Mouse (Mus musculus) erythroid progenitor cell, adult 5-6 weeks (primary cell): Measurements from ENCODE around the gene Dpf2. TPM values are rescaled to one million over a fixed set of nuclear protein-coding genes. Genes with fewer than 3 reads are reported as not detected.

ENCODE experiments used
- ATAC-seq: replicated peaks from 2 replicates; pipeline ENCODE4 v1.8.0; 2016; ENCODE audit warnings: moderate number of reproducible peaks, mild to moderate bottlenecking, moderate TSS enrichment, inconsistent platforms; ENCODE audit not compliant: poor library complexity, low FRiP score, severe bottlenecking
- total RNA-seq, 2 experiments: library from RNA; stranded (forward) in 1 of 2; stranded (reverse) in 1 of 2; fragments of 150-400 nt in 1 of 2; fragments of 186-747, 209-891 nt in 1 of 2; gene quantifications; 2 replicates each; pipeline versions ENCODE4 v1.2.3 to v1.2.4; 2015 to 2017; ENCODE audit warnings: low replicate concordance in 2 of 2

Dpf2 gene
- total RNA-seq (2015; ENCODE audit: low replicate concordance): 25.9 and 71.7 TPM in 2 replicates
- 43.9 and 168 TPM in 2 replicates for total RNA-seq (2017; ENCODE audit: low replicate concordance)

DNA sequence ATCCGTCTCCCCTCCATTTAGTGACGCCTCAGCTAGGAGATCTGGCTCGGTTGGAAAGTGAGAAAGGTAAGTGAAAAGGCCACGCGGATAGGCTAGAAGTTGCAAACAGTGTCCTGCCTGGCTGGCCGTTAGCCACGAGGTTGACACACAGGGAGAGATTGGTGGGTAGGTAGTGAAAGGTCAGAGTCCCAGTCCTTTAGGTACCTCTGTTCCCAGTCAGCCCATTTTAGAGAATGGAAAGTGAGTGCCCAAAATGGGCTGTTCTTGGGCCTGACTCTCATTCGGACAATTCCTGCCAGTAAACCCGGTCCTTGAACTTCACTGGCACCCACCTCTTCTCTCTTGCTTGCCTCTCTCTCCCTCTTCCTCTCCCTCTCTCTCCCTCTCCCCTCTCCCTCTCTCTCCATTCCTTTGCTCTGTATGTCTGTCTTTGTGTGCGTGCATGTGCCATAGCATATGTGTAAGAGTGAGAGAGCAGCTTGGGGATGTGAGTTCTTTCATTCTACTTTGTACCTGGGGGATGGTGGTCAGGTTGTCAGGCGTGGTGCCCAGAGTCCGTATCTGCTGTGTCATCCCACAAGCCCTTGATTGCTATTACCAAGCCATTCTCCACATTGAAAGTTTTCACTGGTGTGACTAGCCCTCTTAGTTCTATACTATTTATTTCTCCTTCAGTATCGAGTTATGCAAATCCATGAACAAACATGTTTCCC lies at the start of gene Dpf2:
TSS of gene Dpf2 (minus strand) at position 4 of the 713 bp plus-strand sequence.
- peak; percentile 73 for ATAC-seq

DNA sequence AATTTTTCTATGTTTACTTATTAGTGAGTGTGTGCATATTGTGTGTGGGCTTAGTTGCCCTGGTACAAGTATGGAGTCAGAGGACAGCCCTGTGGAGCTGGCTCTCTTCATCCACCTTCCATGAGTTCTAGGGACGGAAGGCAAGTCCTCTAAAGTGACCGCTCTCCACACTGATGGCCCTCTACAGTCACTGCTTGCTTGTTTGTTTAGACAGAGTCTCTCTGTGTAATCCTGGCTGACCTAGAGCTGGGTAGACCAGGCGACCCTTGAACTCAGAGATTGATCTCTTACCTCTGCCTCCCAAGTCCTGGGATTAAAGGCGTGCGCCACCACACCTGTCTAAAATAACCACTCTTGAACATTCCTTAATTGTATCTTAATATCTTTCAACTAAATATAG lies 44.6 kb upstream of the Dpf2 start:
- ATAC-seq: no peak

DNA sequence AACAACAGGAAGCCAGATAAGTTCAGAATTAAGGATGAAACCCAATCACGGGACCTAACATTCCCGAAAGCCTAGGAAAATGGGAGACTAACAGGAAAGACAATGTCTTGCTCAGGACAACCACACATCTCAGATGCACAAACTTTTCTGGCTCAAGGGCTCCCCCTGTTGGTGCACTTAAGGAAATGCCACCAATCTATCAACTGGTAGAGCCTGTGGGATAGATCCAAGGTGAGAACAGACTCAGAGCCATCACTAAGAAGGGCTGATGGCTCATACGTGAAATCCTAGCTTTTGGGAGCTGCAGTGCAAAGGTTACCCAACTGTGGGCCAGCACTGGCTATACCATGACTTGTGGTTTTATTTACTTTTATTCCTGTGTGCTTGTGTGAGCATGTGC lies 43.9 kb upstream of the Dpf2 start:
- ATAC-seq: peak; percentile 78

DNA sequence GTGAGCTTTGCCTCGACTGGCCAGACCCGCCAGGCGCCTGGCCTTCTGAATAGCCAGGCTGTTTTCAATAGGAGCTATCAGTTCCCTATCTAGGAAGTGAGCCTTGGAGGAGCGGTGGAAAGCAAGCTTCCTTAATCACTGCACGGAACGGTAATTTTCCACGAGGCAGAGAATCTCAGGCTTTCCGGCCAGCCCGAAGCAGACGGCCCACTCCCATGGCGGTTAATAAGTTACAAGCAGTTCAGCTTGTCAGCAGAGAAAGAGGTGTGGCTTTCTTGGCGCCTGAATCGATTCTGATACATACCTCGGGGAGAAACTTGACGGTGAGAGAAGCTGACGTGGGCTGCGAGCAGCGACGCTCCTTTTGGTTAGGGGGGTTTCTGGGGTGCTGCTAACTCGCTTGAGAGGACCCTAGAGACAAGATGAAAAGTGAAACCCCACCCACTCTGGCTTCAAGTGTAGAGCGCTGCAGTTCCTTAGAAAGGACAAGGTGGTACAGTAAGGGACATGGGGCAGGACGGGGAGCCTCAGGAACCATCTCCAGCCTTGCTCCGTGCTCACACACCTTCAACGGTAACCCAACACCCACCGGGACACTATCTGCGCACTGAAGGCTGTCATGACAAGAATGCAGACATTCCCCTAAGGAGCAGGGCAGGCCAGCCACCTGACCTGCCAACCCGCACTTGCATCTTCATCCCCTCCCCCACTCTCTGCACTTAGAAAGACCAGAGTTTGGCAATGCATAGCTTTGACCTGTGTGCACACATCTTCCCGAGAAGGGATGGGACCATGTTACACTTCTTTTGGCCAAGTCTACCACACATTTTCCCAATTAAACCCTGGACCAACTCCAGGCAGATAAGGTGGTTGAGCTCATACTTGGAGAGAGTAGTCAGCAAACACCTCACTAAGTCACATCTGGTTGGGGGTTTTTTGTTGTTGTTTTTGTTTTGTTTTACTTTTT lies 43.2 kb upstream of the Dpf2 start:
- no peak for ATAC-seq

DNA sequence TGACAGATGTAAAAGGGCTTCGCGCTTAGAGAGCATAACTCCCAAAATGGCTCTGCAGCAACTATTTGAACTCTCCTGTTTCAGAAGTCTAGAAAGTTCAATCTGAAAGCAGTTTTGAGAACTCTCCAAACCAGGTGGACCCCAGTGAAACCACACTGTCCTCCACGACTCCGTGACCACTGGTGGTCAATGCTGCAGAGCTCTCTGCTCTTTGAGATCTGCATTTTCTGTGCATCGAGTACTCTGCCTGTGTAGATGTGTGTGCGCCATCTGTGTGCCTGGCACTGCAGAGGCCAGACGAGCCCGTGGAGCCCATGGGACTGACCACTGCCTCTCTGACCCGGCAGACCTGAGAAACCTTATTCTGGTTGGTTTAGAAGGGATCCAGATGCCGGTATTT lies 42.1 kb upstream of the Dpf2 start:
- no peak for ATAC-seq

DNA sequence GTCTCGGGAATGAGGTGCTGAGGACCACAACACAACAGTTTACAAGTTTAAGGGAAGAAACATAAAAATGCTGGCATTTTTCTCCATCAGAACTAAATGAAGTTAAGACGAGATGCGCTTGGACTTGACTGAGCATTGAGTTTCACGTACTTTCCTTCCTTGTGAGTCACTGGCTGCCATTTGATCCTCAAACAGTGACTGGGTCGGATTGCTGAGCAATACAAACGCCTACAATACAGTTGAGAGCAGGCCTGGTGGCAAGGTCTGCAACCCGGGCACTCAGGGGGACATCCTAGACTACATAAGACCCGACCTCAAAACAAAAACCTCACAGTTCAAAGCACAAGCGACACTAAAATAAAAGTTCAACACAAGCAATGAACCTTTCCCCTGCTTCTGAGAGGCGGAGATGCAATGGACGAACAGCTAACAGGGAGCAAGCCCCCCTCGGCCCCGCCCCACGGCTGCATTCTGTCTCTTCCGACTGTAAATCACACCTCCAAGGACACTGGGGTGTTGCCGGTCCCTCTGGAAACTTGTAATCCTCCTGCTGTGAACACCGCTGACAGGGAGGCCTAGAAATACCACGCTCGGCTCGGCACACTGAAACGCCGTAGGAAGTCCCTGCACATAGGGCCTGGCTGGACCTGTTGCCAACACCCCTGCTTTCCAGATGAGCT lies 41.4 kb upstream of the Dpf2 start:
- no peak for ATAC-seq

DNA sequence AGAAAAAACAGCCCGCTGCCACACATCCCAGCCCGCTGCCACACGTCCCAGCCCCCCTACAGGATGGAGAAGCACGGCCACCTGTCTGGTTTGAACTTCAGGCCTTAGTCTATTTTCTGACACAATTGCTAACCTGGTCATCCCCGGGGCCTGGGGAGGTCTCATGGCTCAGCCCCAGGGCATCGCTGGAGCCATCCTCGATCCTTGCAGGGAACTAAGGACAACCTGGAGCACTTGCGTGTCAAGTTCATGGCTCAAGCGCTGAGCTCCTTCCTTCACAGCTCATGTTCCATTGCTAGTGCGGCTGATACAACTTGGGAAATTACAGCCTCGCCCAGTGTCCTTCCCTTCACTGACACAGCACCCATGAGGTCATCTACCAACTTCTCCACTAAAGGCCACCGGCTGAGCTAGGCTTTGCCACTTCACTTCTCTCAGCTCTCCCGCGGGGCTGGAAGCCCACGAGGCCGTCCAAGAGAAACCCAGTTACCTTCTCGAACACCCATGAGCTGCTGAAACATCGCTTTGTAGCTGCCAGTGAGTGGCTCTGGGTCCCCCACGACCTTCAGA lies 40.5 kb upstream of the Dpf2 start:
- no peak for ATAC-seq

DNA sequence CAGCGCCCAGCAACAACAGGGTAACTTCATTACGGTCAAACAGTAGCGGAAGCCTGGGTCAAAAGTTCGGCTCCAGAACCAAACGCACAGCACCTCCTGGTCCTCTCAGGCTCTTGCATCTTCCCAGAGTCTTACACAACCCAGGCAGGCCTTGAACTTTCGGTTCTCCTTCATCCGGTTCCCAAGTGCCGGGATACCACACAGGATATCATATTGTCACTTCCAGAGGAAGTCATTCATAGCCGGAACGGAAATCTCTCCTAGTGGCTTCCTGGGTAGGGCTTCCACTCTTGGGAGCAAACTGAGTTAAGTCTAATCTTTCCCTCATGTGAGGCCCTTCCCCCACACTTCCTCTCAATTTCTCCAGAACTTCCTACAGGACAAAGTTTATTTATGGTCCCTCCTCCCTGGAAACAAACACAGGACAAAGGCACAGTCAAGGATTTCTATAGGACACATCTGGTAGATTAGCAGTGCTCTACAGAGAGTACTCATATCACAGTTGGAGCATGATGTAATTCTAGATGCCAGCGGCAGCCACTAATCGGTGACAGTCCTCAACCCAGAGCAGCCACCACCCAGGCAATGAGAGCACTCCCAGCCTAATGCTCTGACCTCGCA lies 39.4 kb upstream of the Dpf2 start:
- ATAC-seq: no peak

DNA sequence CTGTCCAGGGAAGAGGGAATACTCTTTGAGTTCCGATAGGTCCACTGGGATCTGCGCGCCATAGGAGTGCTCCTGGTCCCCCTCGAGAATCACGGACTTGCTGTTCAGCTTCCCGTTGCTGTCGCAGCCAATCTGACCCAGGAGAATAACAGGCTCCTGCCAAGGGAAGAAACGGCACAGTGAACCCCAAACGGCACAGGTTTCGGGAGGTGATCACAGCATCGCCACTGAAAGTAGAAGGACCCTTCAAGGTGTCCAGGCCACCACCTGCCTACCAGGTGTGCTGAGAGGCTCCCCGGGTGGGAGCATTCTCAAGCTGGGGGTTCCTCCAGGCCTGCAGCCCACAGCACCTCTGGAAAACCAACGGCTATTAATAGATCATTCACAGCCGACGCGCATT lies 38.8 kb upstream of the Dpf2 start:
- no peak for ATAC-seq

DNA sequence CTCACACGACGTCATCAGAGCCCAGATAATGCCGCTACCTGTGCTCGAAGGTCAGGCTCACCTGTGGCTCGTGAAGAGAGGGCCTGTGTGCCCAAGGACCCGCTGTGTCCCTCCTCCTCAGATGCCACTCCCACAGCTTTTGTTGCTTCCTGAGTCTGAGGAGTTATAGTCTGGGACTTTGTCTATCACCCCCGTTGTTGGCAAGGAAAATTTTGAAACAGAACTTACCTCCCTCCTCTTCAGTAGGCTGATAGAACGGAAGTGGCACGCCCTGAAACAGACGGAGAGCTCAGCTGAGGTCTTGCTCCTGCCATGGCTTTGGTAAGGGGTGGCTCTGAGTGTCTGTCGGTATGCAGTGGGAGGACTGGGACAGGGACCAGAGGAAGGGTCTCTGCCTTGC lies 37.4 kb upstream of the Dpf2 start:
- no peak for ATAC-seq

DNA sequence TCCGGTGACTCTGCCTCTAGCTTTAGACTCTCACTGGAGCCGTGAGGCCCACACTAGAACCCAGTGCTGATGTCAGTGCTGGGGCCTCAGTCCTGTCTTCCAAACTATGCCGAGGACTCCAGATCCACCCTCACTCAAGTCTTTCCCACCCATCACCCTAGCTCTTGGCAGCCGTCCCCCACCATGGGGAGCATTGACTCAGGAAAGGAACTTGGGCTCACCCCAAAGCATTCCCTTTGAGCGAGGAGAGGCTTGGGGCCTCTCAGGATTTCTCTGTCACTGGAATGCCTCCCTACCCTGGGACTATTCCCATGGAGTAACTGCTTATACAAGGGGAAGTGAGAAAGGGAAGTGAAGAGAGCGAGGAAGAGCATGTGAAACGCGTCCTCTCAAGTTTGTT lies 33.1 kb upstream of the Dpf2 start:
- ATAC-seq: no peak

DNA sequence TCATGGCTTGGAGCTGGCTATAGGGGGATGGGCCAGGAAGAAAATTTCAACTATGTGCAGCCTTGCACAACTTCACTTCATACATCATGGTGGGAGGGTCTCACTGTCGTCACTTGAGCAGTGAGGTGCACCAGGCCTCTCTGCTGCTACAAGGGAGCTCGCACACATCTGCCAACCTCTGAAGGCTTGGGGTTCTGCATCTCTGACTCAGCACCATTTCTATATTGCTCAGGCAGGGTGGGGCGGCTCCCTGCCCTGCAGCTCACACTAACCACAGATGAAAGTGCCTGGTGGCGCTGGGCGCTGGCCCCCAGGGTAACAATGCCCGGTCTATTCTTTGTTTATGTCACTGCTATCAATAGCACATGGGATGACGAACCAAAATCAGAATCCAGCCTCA lies 32.2 kb upstream of the Dpf2 start:
- ATAC-seq: 0 out of 2 replicates have a peak, but pooled peaks have one; percentile 36

DNA sequence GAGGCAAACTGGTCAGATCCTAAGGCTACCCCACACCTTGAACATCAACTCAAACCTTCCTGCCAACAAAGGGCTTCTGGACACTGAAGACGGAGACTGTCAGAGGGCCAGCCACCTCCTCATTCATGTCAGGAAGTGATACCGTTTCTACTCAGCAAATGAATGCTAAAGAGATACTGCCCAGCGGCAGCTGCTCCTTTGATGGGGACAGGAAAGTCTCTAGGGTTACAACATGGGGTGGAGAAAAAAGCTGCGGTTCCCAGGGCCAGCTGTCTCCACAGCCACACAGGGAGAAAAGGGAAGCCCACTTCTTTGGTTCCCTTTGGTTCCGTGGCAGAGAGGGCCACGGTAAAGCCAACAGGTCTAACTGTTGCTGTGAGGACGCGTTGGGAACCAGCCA lies 31.3 kb upstream of the Dpf2 start:
- no peak for ATAC-seq

DNA sequence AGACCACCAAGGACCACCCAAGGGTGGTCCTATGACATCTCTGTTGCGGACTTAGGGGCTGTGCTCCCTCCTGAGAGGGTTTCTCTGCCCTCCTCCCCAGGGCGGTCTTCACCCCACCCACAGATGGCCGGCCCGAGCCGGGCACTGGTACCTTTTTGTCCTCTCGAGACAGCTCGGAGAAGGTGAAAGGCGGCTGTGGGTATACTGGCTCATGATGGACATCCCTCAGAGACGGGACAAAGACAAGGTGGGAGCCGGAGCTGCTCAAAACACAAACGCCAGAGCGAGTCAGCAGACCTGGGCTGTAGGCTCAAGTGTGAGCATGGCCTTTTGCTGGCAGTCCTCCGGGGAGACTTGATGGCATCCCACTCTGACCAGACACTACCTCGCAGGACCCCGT lies 30.6 kb upstream of the Dpf2 start:
- no peak for ATAC-seq

DNA sequence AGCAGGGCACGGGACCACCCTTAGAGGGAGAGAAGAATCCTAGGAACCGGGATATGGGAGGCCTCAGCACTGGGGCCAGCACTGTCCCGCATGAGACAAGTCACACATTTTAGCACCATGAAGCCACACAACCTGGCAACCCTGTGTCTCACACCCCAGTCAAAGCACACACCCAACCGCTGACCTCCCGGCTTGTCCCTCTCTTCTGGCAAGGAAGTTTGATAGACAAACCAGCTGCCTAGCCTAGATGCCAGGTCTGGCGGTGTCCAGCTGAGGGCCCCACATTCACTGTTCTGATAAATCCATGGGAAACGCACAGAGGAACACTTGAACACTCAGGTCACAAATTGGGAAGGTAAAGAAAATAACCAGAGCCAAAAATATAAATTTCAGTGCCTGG lies 29.8 kb upstream of the Dpf2 start:
- no peak for ATAC-seq

DNA sequence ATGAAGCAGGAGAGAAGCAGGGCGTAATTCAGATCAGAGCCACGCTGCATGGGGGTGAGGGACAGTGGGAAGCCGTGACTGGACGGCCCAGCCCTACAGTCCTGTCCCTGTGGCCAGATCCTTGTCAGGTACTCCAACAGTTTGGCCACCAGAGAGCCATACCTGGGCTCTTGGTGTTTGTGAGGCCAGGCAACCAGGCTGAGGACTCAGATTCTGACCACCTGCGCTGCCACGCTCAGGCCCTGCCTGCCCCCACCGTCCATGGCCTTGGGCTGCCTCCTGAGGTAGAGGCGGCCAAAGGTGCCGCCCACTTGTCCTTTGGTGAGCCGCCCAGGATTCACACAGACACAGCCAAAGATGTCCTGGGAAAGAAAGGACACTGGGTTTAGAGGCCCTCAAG lies 27.8 kb upstream of the Dpf2 start:
- ATAC-seq: no peak

DNA sequence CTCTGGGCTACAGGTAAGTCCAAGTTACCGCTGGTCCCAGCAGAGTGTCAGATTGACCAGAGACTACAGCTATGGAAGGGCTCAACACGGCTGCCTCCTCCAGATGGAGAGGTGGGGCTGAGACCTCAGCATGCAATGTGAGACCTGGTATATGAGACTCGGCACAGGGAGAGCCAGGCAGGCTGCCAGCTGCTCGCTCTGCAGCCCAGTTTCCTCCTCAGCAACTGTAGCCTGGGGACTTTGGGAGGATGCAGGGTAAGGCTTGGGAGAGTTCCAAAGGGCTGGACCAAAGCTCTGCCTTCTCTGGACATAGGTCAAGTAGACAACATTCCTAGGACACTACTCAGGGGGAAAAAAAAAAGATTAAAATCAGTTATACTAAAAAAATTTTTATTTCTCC lies 27.4 kb upstream of the Dpf2 start:
- ATAC-seq: no peak

DNA sequence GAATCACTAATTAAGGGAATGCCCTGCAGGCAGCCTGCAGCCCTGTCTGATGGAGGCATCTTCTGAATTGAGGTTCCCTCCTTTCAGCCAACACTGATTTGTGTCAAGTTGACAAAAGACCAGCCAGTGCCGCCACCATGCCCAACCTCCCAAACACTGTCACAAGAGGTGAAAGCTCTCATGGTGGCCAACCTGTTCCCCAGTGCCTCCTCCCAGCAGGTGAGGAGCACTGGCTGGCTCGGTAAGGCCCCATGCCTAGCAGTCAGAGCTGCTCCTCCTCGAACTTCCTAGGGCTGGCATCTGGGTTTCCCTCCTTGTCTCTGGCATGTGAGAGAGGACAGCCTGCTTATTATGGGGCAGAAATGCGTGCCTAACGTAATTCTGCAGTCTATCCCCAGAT lies 26.9 kb upstream of the Dpf2 start:
- no peak for ATAC-seq

DNA sequence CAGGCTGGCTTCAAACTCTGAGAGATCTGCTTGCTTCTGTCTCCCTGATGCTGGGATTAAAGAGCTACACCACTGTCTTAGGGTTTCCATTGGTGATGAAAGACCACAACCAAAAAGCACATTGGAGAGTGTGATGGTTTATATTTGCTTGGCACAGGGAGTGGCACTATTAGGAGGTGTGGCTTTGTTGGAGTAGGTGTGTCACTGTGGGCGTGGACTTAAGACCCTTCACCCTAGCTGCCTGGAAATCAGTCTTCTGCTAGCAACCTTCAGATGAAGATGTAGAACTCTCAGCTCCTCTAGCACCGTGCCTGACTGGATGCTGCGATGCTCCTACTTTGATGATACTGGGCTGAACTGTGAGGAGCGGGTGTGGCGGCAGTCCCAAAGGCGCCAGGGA lies 25.7 kb upstream of the Dpf2 start:
- ATAC-seq: no peak
